Mouse (Mus musculus) liver, embryonic 14.5 days (tissue): Measurements from ENCODE around the gene Ccdc13.

Experiments
- CTCF ChIP-seq: IDR thresholded peaks from 2 replicates; pipeline ENCODE4 v1.5.1; 2016; ENCODE audit warnings: antibody characterized with exemption, low read depth, control low read depth
- EP300 ChIP-seq: IDR thresholded peaks from 2 replicates; pipeline ENCODE4 v1.6.1; 2016; ENCODE audit warnings: antibody characterized with exemption, low read depth

- TF ChIP-seq EP300 (no peak), CTCF (no peak)
These were observed 20.0 kb downstream of the Ccdc13 start for GRCm38 (mm10) chr9:121819073-121819770.
